Comparison of ENCODE assay signal across 15 mouse cellular contexts in genomic region chr19:32868560-32868959, GRCm38 (mm10).
"Had no signal": no experiment of that assay in that cellular context is flagged by ENCODE, and none has a peak within 500 bp of the region (broad histone marks: within the 10 kb centered on the region; RNA-seq: fewer than 3 reads in every experiment).

No protein-coding gene starts in this region.

- H3K9me3 ChIP-seq: lung, embryonic 15.5 days; midbrain, embryonic 10.5 days; midbrain, embryonic 12.5 days; neural tube, embryonic 13.5 days; neural tube, embryonic 15.5 days; stomach, embryonic 15.5 days had no signal

- ATAC-seq: midbrain, embryonic 16.5 days had no signal

- H3K4me2 ChIP-seq: lung, embryonic 15.5 days; midbrain, embryonic 12.5 days; neural tube, embryonic 13.5 days; neural tube, embryonic 15.5 days; stomach, embryonic 15.5 days had no signal

- H3K27me3 ChIP-seq: lung, embryonic 15.5 days; neural tube, embryonic 15.5 days; stomach, embryonic 15.5 days had no signal

- H3K4me3 ChIP-seq: lung, embryonic 15.5 days; midbrain, embryonic 10.5 days; midbrain, embryonic 12.5 days; myocyte; neural tube, embryonic 13.5 days; neural tube, embryonic 15.5 days; stomach, embryonic 15.5 days had no signal

- H3K4me1 ChIP-seq: stomach, embryonic 15.5 days had no signal

- H3K9ac ChIP-seq: lung, embryonic 15.5 days; midbrain, embryonic 12.5 days; neural tube, embryonic 13.5 days; neural tube, embryonic 15.5 days; stomach, embryonic 15.5 days had no signal

- H3K36me3 ChIP-seq: lung, embryonic 15.5 days; midbrain, embryonic 10.5 days; midbrain, embryonic 12.5 days; neural tube, embryonic 13.5 days; neural tube, embryonic 15.5 days; stomach, embryonic 15.5 days had no signal

- DNase-seq: midbrain, embryonic 14.5 days; retina, postnatal 1 day; right cerebral cortex, adult 18-20 months; right cerebral cortex, postnatal 25 days; right cerebral cortex, postnatal 4 days; thymus, postnatal 4 days had no signal

- H3K27ac ChIP-seq: lung, embryonic 15.5 days; midbrain, embryonic 10.5 days; midbrain, embryonic 12.5 days; neural tube, embryonic 13.5 days; neural tube, embryonic 15.5 days; stomach, embryonic 15.5 days; stomach, postnatal 0 days had no signal
